Mouse (Mus musculus) myocyte (in vitro differentiated cells): Measurements from ENCODE around the gene Plekho1.

Source experiments
- E2F4 ChIP-seq: IDR thresholded peaks from one replicate; pipeline ENCODE4 v1.6.1; 2011; ENCODE audit warnings: mild to moderate bottlenecking, control low read depth, moderate library complexity; ENCODE audit not compliant: insufficient read depth
- MAX ChIP-seq: IDR thresholded peaks from one replicate; pipeline ENCODE4 v1.6.1; 2011; ENCODE audit warnings: low read depth, mild to moderate bottlenecking, control low read depth
- MYOD1 ChIP-seq, 3 experiments: IDR thresholded peaks; one replicate each; pipeline ENCODE4 v1.6.1; 2011; ENCODE audit warnings: control low read depth in 2 of 3, low read depth in 2 of 3, mild to moderate bottlenecking in 2 of 3, moderate library complexity in 1 of 3; ENCODE audit not compliant: insufficient read length in 2 of 3, control insufficient read depth in 1 of 3
- POLR2A ChIP-seq: IDR thresholded peaks from one replicate; pipeline ENCODE4 v1.6.1; 2011; ENCODE audit warnings: low read depth, mild to moderate bottlenecking, control low read depth, moderate library complexity; ENCODE audit not compliant: insufficient read length
- POLR2AphosphoS2 ChIP-seq: IDR thresholded peaks from one replicate; pipeline ENCODE4 v1.6.1; 2011; ENCODE audit warnings: low read depth, control low read depth; ENCODE audit not compliant: insufficient read length
- REST ChIP-seq: IDR thresholded peaks from one replicate; pipeline ENCODE4 v1.6.1; 2011; ENCODE audit warnings: mild to moderate bottlenecking, control low read depth, moderate library complexity; ENCODE audit not compliant: insufficient read depth, insufficient read length
- SRF ChIP-seq: IDR thresholded peaks from one replicate; pipeline ENCODE4 v1.6.1; 2011; ENCODE audit warnings: low read depth; ENCODE audit not compliant: control insufficient read depth, insufficient read length
- TCF12 ChIP-seq: IDR thresholded peaks from one replicate; pipeline ENCODE4 v1.6.1; 2011; ENCODE audit warnings: mild to moderate bottlenecking, control low read depth; ENCODE audit not compliant: poor library complexity, insufficient read depth, severe bottlenecking
- TCF3 ChIP-seq: IDR thresholded peaks from one replicate; pipeline ENCODE4 v1.6.1; 2011; ENCODE audit warnings: low read depth, control low read depth; ENCODE audit not compliant: insufficient read length
- USF1 ChIP-seq: IDR thresholded peaks from one replicate; pipeline ENCODE4 v1.6.1; 2011; ENCODE audit warnings: low read depth, mild to moderate bottlenecking, control low read depth, moderate library complexity

- TF ChIP-seq POLR2A (no peak), TCF12 (no peak), POLR2AphosphoS2 (no peak), E2F4 (no peak), TCF3 (no peak), MAX (no peak), MYOD1 (IDR thresholded peaks at IDR 0.05; ENCODE audit: control insufficient read depth in 1 of 3, insufficient read length in 2 of 3, low read depth in 2 of 3) (no peak), REST (no peak), USF1 (no peak), SRF (no peak)
Observed at GRCm38 (mm10) chr3:95988138-95988537, 7.7 kb downstream of the Plekho1 start.
